In the genomic region with DNA sequence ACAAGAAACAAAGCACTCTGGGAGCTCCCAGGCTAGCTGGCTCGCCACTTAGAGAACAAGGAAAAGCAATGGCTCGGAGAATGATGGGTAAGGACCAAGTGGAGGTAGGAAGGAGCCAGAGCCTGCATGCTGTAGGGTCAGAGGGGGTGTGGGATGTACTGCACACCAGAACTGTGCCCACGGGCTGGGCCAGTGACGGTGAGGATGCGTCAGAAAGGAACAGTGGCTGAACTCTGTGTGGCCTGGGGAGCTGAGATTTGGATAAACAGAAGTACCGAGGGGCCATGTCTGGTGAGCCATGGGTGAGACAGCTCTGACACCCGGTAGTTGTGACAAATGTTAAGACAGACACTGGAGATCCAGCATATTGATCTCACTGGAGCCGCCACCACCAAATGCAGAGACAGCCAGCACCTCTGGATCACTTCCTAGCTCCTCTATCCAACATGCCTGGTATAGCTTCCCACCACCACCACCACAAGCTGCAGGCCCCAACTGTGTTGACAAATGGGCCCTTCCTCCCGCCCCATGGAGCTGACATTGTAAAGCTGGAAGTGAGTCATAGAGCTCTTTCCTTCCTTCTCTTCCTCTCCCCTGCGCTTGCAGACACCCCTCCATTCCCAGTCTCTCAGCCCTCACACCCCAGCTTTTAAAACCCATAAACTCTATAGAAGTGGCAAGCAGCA, we compare ENCODE assay signal across 9 mouse cellular contexts. TPM values are rescaled to one million over a fixed set of nuclear protein-coding genes. Genes with fewer than 3 reads are reported as not detected.
A peak's percentile ranks its signal among the peaks of the same experiment; 100 is the strongest.
DNase-seq lines count a peak whose midpoint lies in the region; ATAC-seq and TF ChIP-seq lines count a peak whose summit lies in the region.
"Had no signal": no experiment of that assay in that cellular context is flagged by ENCODE, and none has a peak within 500 bp of the region (broad histone marks: within the 10 kb centered on the region; RNA-seq: fewer than 3 reads in every experiment).

No protein-coding gene starts in this region.

- no peak for TF ChIP-seq POLR2A in thymus, adult 2 months (IDR thresholded peaks at IDR 0.05; ENCODE audit: control insufficient read depth, extremely low read depth, insufficient read depth, low read length, poor library complexity)

- peaks cover 66% of the 10 kb centered on the region for H3K4me1 ChIP-seq in thymus, adult 2 months (replicated peaks; ENCODE audit: control insufficient read depth, insufficient read depth, low read length)
- peaks cover 45% of the 10 kb centered on the region for H3K4me1 ChIP-seq in heart, embryonic 16.5 days (ENCODE audit: control insufficient read depth, insufficient read depth, low read length)
- H3K4me1 ChIP-seq in liver, embryonic 11.5 days (replicated peaks; ENCODE audit: control insufficient read depth, insufficient read depth, low read length) = peaks cover 81% of the 10 kb centered on the region
- H3K4me1 ChIP-seq in hindbrain, embryonic 12.5 days = peaks cover 7% of the 10 kb centered on the region; the same call in 1 of the 2 replicates

- ATAC-seq in heart, embryonic 16.5 days (replicated peaks; ENCODE audit: extremely low read depth, insufficient read depth, low FRiP score) = peak; percentile 39; the same call in 1 of the 2 replicates
- no peak for ATAC-seq in liver, embryonic 11.5 days (replicated peaks; ENCODE audit: low FRiP score)
- no peak for ATAC-seq in activated CD4-positive, CD25-positive, alpha-beta regulatory T cell, adult 4 months
- ATAC-seq in hindbrain, embryonic 12.5 days (ENCODE audit: low FRiP score) = no peak

- WGBS in thymus, adult 2 months = 67% methylated on average over 10 of the region's 10 CpGs
- 58% methylated on average over 10 of the region's 10 CpGs for WGBS in heart, embryonic 16.5 days
- WGBS in liver, embryonic 11.5 days = 47% methylated on average over 10 of the region's 10 CpGs
- 67% methylated on average over 10 of the region's 10 CpGs for WGBS in hindbrain, embryonic 12.5 days

- DNase-seq in thymus, adult 2 months = no peak
- DNase-seq in thymus, postnatal 10 days (ENCODE audit: low spot score in 2 of 2) = no peak
- DNase-seq in liver, embryonic 11.5 days (ENCODE audit: low spot score) = no peak
- no peak for DNase-seq in right cerebral cortex, adult 2 months (ENCODE audit: low spot score in 2 of 2)
- DNase-seq in thymus, postnatal 0 days (ENCODE audit: low spot score) = no peak

- 0 out of 2 replicates have a peak overlapping the region, but pooled peaks have one; percentile 1 for H3K4me2 ChIP-seq in heart, embryonic 16.5 days (ENCODE audit: low read depth, low read length)
- no peak overlapping the region for H3K4me2 ChIP-seq in liver, embryonic 11.5 days
- H3K4me2 ChIP-seq in hindbrain, embryonic 12.5 days (replicated peaks) = no peak overlapping the region

- H3K4me3 ChIP-seq in thymus, adult 2 months (ENCODE audit: control insufficient read depth, insufficient read depth, low read length) = no peak overlapping the region
- H3K4me3 ChIP-seq in heart, embryonic 16.5 days (ENCODE audit: low read length) = no peak overlapping the region
- no peak overlapping the region for H3K4me3 ChIP-seq in liver, embryonic 11.5 days (ENCODE audit: low read depth, low read length)
- H3K4me3 ChIP-seq in hindbrain, embryonic 12.5 days = no peak overlapping the region

- H3K9me3 ChIP-seq in heart, embryonic 16.5 days (replicated peaks; ENCODE audit: control insufficient read depth, low read length) = no peaks in the 10 kb centered on the region
- no peaks in the 10 kb centered on the region for H3K9me3 ChIP-seq in liver, embryonic 11.5 days (ENCODE audit: control insufficient read depth, low read length)
- H3K9me3 ChIP-seq in hindbrain, embryonic 12.5 days (replicated peaks) = no peaks in the 10 kb centered on the region

- no peaks in the 10 kb centered on the region for H3K36me3 ChIP-seq in thymus, adult 2 months (ENCODE audit: control insufficient read depth, insufficient read depth, low read length)
- H3K36me3 ChIP-seq in heart, embryonic 16.5 days (ENCODE audit: control insufficient read depth, insufficient read depth) = no peaks in the 10 kb centered on the region
- no peaks in the 10 kb centered on the region for H3K36me3 ChIP-seq in liver, embryonic 11.5 days (ENCODE audit: control insufficient read depth, insufficient read depth, low read length)
- no peaks in the 10 kb centered on the region for H3K36me3 ChIP-seq in hindbrain, embryonic 12.5 days

- peak overlapping the region; percentile 5; the same call in 1 of the 2 replicates for H3K9ac ChIP-seq in heart, embryonic 16.5 days (ENCODE audit: low read length)
- H3K9ac ChIP-seq in liver, embryonic 11.5 days (ENCODE audit: low read depth, low read length) = peak overlapping the region; percentile 3; the same call in 1 of the 2 replicates
- H3K9ac ChIP-seq in hindbrain, embryonic 12.5 days = no peak overlapping the region
- H3K9ac ChIP-seq: liver, embryonic 14.5 days had no signal

- H3K27me3 ChIP-seq in thymus, adult 2 months (ENCODE audit: control insufficient read depth, insufficient read depth, low read length) = no peaks in the 10 kb centered on the region
- H3K27me3 ChIP-seq in heart, embryonic 16.5 days (ENCODE audit: control insufficient read depth, insufficient read depth, low read length) = no peaks in the 10 kb centered on the region
- H3K27me3 ChIP-seq in liver, embryonic 11.5 days (replicated peaks; ENCODE audit: control insufficient read depth, insufficient read depth, low read length) = no peaks in the 10 kb centered on the region
- H3K27me3 ChIP-seq in hindbrain, embryonic 12.5 days = 0 out of 2 replicates have a peak, but pooled peaks cover 9% of the 10 kb centered on the region

- peak overlapping the region; percentile 8; the same call in 1 of the 2 replicates for H3K27ac ChIP-seq in thymus, adult 2 months (ENCODE audit: control insufficient read depth, insufficient read depth, low read length)
- peak overlapping the region; percentile 90 for H3K27ac ChIP-seq in heart, embryonic 16.5 days (ENCODE audit: low read length)
- H3K27ac ChIP-seq in liver, embryonic 11.5 days (ENCODE audit: low read depth, low read length) = peak overlapping the region; percentile 66; the same call in 1 of the 2 replicates
- H3K27ac ChIP-seq in hindbrain, embryonic 12.5 days = no peak overlapping the region

- no peak for TF ChIP-seq CTCF in thymus, adult 2 months (IDR thresholded peaks at IDR 0.05; ENCODE audit: borderline replicate concordance, control insufficient read depth, extremely low read depth, insufficient read depth, low read length, poor library complexity)

RNA-seq across cellular contexts. Expression of gene Zfp36l2, which starts 46.8 kb away (rescaled TPM):
- polyA plus RNA-seq in thymus, adult 2 months (2012; rRNA removed) = 182 and 287 TPM in 2 replicates
- 5.9 and 7.7 TPM in 2 replicates for polyA plus RNA-seq in heart, embryonic 16.5 days (2015; fragmentation: Nextera tagmentation; extraction: Ambion mirVana)
- 24.7 and 26.7 TPM in 2 replicates for polyA plus RNA-seq in liver, embryonic 11.5 days (2014; fragmentation: Nextera tagmentation; extraction: Ambion mirVana)
- 10 to 100 TPM; 31.3 to 64.3 TPM for polyA plus RNA-seq in activated CD4-positive, CD25-positive, alpha-beta regulatory T cell, adult 4 months (2017; shearing (Covaris generic))
- polyA plus RNA-seq in hindbrain, embryonic 12.5 days (2016; fragmentation: Nextera tagmentation; extraction: Ambion mirVana) = 16.1 TPM in 2 replicates
- polyA plus RNA-seq in thymus, postnatal 0 days (2015; fragmentation: Nextera tagmentation; extraction: Ambion mirVana) = 28.4 and 35.1 TPM in 2 replicates
